Mouse (Mus musculus): Measurements from ENCODE around the gene Ssh3.

DNA sequence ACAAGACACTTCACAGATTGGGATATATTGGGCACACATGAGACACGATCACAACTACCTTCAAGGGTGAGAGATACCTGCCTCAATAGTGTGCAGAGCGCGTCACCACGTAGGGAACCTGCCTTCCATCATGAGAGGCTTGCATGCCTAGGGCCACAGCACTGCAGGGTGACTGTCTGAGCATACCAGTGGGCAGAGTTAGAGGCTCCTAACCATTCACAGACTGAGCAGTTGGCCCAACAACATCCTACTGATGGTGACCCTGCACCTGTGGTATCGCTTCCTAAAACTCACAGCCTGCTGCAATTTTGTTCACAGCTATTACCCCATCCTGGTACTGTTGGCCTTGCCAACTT is 34.6 kb upstream of the Ssh3 start:
- TF ChIP-seq CTCF (IDR thresholded peaks at IDR 0.05; ENCODE audit: low read depth) (no peak), EP300 (IDR thresholded peaks at IDR 0.05; ENCODE audit: low read depth) (no peak)

Data from heart, postnatal 0 days (tissue).